Mouse (Mus musculus) heart, postnatal 4 days (tissue): ENCODE measurements around the gene C530008M17Rik. TPM values are rescaled to one million over a fixed set of nuclear protein-coding genes. Genes with fewer than 3 reads are reported as not detected.

Experiments
- DNase-seq: peaks from one replicate; pipeline ENCODE4 v3.0.0; 2021
- total RNA-seq, 2 experiments: library from RNA; stranded (reverse); gene quantifications; 2 replicates each; pipeline ENCODE4 v1.2.3; 2021

C530008M17Rik gene
- total RNA-seq, 2 experiments from 2014 or later: 7.6 to 9.5 TPM

DNA sequence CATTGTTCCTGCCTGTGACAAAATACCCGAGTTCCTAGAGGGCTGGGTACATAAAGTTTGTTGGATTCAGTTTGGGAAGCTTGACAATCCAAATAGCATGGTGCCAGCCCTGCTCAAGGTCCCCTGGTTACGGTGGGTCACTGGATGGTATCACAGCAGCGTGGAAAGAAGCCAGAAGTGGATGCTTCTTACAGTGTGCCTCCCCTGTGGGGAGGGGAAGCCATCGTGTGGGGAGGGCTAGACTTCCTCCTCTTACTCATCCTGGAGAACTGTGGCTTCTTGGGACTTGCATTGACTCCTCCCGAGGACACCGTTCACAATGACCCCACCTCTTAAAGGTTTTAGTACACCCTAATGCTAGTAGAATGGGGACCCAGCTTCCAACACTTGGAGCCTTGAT lies 183.5 kb downstream of the C530008M17Rik start:
- DNase-seq: no peak

GRCm38 (mm10) chr5:76841859-76842258 lies 185.5 kb downstream of the C530008M17Rik start:
- no peak for DNase-seq

GRCm38 (mm10) chr5:76843448-76843847 lies 187.1 kb downstream of the C530008M17Rik start:
- peak; percentile 84 for DNase-seq

- DNase-seq: no peak
Observed at GRCm38 (mm10) chr5:76843851-76844419, 187.6 kb downstream of the C530008M17Rik start.

GRCm38 (mm10) chr5:76844618-76845186 lies 188.4 kb downstream of the C530008M17Rik start:
- no peak for DNase-seq

- no peak for DNase-seq
Observed at GRCm38 (mm10) chr5:76847106-76847505, 190.8 kb downstream of the C530008M17Rik start.

GRCm38 (mm10) chr5:76851316-76851715 lies 195.0 kb downstream of the C530008M17Rik start:
- no peak for DNase-seq

DNA sequence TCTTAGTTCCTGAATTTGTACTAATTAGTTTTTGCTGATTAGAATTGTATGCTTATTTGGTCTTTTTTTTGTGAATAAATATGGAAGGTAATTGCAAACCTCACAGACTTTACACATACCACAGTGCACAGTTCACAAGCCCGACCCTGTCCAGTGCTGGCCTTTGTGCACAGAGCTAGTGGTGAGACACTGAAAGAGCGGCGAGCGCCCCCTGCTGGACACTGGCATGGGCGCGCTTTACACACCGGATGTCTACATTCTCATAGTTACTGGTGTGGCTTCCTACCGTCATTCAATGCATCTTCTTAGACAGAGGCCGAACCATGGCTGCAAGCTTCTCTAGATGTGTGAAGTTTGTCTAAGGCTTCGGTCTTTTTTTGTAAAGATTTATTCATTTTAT lies 197.2 kb downstream of the C530008M17Rik start:
- peak; percentile 85 for DNase-seq

DNA sequence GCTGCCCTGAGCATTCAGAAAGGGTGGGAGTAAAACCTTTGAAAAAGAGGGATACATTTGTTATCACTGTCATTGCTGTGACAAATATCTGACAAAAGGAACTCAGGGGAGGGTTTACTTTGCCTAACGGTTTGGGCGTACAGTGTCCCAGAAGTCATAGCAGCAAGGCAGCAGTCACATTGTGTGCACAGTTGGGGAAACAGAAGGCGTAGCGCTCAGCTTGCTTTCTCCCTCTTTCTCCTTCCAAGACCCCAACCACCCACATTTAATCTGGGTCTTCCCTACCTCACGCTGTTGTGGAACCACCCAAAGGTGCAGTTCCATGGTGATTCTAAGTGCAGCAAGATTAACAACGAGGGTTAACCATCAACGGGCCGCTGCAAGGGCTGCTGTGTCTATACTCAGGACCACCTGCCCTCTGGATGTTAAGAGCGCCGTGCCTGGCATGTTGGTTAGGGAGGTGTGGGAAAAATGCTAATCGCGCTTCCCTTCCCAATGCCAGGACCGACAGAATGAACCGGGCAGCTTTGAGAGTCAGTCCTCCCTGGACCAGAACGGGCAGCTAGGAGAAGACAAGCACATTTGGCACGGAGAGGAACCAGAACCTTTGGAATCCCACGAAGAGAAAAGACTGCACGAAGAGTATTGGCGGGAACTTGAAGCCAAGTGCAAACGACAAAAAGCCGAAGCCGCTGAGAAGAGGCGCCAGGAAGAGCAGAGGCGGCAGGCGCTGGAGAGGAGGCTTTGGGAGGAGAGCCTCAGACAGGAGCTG lies 199.7 kb downstream of the C530008M17Rik start:
- DNase-seq: no peak

GRCm38 (mm10) chr5:76857103-76858015 lies 201.0 kb downstream of the C530008M17Rik start:
- peak; percentile 27 for DNase-seq

DNA sequence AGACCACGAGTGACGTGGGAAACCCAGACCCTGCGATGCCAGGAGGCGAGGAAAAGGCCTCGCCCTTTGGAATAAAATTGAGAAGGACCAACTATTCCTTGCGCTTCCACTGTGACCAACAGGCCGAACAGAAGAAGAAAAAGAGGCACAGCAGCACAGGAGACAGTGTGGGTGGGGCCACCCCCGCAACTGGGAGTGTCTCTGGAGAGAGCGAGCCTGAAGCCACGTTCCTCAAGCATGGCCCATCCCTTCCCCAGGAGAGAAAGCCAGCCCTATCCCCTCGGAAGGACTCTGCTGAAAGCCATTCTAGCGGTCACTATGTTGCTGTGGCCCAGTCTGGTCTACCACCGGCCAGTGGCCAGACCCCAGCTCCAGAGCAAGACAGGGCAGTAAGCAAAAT lies 202.1 kb downstream of the C530008M17Rik start:
- no peak for DNase-seq

- no peak for DNase-seq
Observed at GRCm38 (mm10) chr5:76866819-76867218, 210.5 kb downstream of the C530008M17Rik start.

DNA sequence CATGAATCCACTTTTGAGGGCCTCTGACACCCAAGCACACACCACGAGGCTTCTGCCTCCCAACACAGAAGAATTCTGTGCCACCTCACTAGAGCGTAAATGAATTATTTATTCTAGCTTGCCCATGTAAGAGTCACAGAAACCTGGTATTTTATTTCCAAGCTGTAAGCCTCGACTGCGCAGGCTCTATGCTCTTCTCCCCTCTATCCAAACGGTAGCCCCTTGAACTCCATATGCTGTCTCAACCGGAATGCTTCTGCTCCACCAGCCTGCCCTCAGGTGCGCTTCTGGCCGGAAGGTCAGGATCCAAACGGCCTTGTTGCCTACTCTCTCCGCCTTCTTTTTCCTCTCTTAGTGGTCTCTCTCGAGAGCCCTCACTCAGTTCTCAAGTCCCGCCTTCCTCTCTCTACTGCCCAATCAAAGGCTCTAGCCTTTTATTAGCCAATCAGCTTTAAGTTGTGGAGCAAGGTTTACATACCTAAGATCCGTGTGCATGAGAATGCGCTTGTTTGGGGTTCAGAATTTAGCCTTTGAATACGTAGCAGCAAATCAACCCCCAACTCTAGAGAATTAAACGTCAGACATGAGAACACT lies 212.5 kb downstream of the C530008M17Rik start:
- peak; percentile 64 for DNase-seq

- no peak for DNase-seq
Observed at GRCm38 (mm10) chr5:76869553-76869952, 213.2 kb downstream of the C530008M17Rik start.

GRCm38 (mm10) chr5:76876106-76876758 lies 219.9 kb downstream of the C530008M17Rik start:
- peak; percentile 67 for DNase-seq

DNA sequence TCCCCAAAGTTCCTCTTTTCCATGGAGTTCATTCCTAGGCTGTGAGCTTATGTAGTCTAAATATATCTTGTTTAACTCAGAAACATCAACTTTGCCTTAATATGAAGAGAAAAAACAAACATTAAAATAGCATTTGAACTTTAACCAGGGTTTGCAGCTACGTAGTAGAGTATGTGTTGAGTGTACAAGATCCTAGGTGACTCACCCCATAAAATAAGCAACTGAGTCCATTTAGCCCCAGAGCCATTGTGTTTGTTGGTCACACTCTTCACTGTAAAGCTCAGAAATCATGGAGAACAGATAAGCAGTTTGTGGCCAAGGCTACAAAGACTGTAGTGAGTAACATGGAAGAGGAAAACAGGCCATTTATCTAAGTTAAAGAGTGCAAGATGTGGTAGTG lies 227.8 kb downstream of the C530008M17Rik start:
- DNase-seq: no peak

DNA sequence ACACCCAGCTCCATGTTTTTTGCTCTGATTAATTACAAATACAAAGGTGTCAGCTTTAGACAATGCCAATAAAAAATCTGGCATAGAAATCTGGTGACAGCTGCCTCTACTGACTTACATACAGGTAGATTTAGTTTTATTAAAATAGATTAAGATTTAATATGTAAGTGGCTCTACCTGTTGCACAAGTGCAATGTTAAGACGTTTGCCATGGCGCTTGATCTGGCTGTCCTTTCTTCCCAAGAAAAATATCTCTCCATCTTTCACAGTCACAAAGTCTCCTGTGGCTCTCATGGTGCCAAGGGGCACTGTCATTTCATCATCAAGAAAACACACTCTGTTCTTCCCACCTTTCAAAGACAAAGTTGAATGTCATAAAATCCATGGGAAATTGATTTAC lies 230.7 kb downstream of the C530008M17Rik start:
- no peak for DNase-seq

DNA sequence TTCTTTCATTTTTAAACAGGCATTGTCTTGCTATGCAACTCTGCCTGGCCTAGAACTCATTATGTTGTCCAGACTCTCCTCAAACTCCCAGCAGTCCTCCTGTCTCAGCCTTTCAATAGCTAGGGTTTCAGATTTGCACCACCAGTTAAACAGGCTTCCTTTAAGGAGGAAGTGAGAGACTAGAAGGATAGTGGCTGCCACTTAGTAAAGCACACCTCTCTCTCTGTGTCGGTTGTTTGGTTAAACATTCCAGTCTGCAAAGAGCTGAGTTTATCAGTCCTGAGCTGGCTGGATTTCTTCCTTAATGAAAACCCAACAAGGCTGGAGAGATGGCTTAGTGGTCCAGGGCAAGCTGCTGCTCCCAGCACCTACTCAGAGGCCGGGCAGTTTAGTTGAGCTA lies 236.3 kb downstream of the C530008M17Rik start:
- DNase-seq: no peak

DNA sequence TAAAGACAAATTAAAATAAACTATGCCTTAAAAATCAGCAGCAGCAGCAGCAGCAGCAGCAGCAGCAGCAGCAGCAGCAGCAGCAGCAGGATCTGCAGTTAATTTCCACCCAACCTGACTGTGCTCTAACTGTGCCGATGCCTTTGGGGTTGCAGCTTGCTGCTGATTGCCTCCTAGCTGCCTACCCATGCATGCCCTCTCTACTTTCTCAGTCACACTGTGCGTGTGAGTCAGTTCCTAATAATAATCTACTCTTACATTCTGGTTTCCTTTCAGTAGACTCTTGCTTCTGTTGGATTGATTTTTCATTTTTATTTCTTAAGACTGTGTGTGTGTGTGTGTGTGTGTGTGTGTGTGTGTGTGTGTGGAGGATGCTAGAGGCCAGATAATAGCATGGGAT lies 236.8 kb downstream of the C530008M17Rik start:
- no peak for DNase-seq

DNA sequence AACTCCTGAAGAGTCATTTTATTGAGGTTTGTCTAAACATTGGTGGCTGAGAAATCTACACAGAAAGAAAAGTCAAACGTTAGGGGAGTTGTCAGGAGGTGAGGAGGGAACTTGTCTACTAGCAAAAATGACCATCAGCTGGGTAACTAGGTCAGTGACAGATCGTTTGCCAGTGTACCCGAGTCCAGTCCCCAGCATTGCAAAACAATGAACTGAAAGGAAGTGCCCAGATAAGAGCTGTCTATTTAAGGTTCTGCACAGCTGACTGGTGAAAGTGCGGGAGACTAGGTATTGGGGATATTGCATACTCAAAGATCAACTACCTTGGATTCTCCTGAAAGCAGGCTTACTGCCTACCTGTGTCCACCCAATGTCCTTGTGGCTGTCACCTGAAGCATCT lies 245.8 kb downstream of the C530008M17Rik start:
- no peak for DNase-seq

DNA sequence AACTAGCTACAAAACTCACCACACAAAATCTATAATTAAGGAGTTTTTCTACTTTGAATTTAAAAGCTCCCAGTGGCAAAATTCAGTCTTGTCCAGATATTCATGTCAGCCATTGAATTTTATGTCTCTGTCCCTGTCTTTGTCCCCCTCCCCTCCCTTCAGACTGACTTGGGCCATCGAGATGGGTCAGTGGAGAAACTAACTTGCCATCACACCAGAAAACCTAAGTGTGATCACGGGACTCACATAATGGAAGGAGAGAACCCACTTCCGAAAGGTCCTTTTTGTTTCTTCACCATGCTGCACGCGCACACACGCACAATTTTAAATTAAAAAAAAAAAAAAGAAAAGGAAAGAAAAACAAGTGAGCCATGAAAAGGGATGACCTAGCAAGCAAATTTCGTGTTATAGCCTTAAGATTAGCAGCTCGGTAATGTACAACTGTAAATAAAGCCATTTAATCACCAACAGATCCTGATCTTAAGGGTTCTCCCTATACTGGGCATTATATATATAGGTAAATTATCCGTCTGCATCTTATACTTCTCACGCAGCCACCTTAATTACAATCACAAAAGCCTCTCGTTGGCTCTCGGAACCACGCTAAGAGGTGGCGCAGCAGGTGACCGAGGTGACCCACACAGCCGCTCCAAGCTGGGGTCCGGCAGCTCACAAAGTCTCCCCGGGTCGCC lies 248.5 kb downstream of the C530008M17Rik start:
- no peak for DNase-seq
